Mouse (Mus musculus): ENCODE results near the gene Zfp119a. TPM values are rescaled to one million over a fixed set of nuclear protein-coding genes. Genes with fewer than 3 reads are reported as not detected.
A peak's percentile ranks its signal among the peaks of the same experiment; 100 is the strongest.
"Not testable (repeated sequence)": the region's sequence is repeated elsewhere in the genome, so short reads cannot be mapped to it uniquely, and the experiment has no call there.

Zfp119a gene
- polyA plus RNA-seq, 1 experiment = 0.98 TPM

DNA sequence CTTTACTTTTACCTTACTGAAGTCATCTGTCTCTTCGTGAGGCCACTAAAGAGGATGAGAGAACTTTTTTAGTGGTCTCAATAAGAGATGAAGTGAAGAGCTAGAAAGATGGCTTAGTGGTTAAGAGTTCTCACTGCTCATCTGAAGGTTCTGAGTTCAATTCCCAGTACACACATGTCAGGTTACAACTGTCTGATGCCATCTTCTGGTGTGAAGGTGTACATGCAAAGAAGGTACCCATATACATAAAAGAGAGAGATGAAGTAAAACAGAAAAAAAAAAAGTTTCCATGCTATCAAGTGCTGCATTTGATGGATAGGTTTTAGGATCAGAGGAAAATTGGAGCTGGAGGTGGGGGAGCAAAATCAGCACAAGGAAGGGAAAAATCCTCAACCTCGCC, 6.2 kb upstream of the Zfp119a start:
- no peaks in the 10 kb centered on the region for H3K36me3 ChIP-seq (ENCODE audit: control insufficient read depth, insufficient read depth)
- no peaks in the 10 kb centered on the region for H3K79me2 ChIP-seq (ENCODE audit: control insufficient read depth, insufficient read depth)
- H3ac ChIP-seq (ENCODE audit: control insufficient read depth, insufficient read length) = no peak overlapping the region
- no peak overlapping the region for H3K4me2 ChIP-seq (ENCODE audit: low read depth)
- H3K27me3 ChIP-seq (ENCODE audit: control insufficient read depth, insufficient read depth, insufficient read length) = no peaks in the 10 kb centered on the region
- no peak overlapping the region for H3K4me3 ChIP-seq
- TF ChIP-seq E2F4 (IDR thresholded peaks at IDR 0.05; ENCODE audit: insufficient read depth) (no peak), TCF12 (IDR thresholded peaks at IDR 0.05; ENCODE audit: insufficient read depth, poor library complexity, severe bottlenecking) (no peak), TCF3 (IDR thresholded peaks at IDR 0.05; ENCODE audit: insufficient read length, low read depth) (no peak), POLR2AphosphoS2 (IDR thresholded peaks at IDR 0.05; ENCODE audit: insufficient read length, low read depth) (no peak), POLR2A (IDR thresholded peaks at IDR 0.05; ENCODE audit: insufficient read length, low read depth) (no peak), REST (IDR thresholded peaks at IDR 0.05; ENCODE audit: insufficient read depth, insufficient read length) (no peak), MAX (IDR thresholded peaks at IDR 0.05; ENCODE audit: low read depth) (no peak), MYOD1 (IDR thresholded peaks at IDR 0.05; ENCODE audit: control insufficient read depth in 1 of 3, insufficient read length in 2 of 3, low read depth in 2 of 3) (no peak), SRF (IDR thresholded peaks at IDR 0.05; ENCODE audit: control insufficient read depth, insufficient read length, low read depth) (no peak), USF1 (IDR thresholded peaks at IDR 0.05; ENCODE audit: low read depth) (no peak), MYOG (IDR thresholded peaks at IDR 0.05; ENCODE audit: control insufficient read depth in 1 of 3, insufficient read depth in 1 of 3, insufficient read length in 2 of 3, low read depth in 2 of 3) (no peak), CEBPB (IDR thresholded peaks at IDR 0.05; ENCODE audit: insufficient read depth, poor library complexity, severe bottlenecking) (no peak)

DNA sequence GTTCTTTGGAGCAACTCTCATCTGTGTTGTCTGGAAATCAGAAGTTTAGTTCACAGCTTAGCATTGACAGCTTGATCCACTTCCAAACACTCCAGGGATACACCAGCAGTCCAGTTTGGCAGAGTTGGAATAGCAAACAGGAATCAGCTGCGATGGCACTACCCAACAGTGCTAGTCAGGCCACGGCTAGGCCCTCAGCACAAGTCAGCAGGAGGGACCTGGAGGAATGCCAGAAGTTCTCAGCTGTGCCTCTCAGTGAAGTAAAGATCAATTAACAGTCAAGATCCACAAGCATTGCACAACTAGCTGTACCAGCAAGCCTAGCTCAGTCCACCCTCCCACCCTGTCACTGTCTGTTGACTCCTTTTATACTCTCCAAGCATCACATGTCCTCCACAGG, 4.9 kb upstream of the Zfp119a start:
- Histone ChIP-seq H3K4me3 (no peak overlapping the region), H3K4me2 (ENCODE audit: low read depth) (no peak overlapping the region), H3K27me3 (ENCODE audit: control insufficient read depth, insufficient read depth, insufficient read length) (no peaks in the 10 kb centered on the region), H3K36me3 (ENCODE audit: control insufficient read depth, insufficient read depth) (no peaks in the 10 kb centered on the region), H3K79me2 (ENCODE audit: control insufficient read depth, insufficient read depth) (no peaks in the 10 kb centered on the region), H3ac (ENCODE audit: control insufficient read depth, insufficient read length) (no peak overlapping the region)
- TF ChIP-seq CEBPB (IDR thresholded peaks at IDR 0.05; ENCODE audit: insufficient read depth, poor library complexity, severe bottlenecking) (no peak), REST (IDR thresholded peaks at IDR 0.05; ENCODE audit: insufficient read depth, insufficient read length) (no peak), POLR2A (IDR thresholded peaks at IDR 0.05; ENCODE audit: insufficient read length, low read depth) (no peak), MYOD1 (IDR thresholded peaks at IDR 0.05; ENCODE audit: control insufficient read depth in 1 of 3, insufficient read length in 2 of 3, low read depth in 2 of 3) (no peak), E2F4 (IDR thresholded peaks at IDR 0.05; ENCODE audit: insufficient read depth) (no peak), TCF3 (IDR thresholded peaks at IDR 0.05; ENCODE audit: insufficient read length, low read depth) (no peak)

DNA sequence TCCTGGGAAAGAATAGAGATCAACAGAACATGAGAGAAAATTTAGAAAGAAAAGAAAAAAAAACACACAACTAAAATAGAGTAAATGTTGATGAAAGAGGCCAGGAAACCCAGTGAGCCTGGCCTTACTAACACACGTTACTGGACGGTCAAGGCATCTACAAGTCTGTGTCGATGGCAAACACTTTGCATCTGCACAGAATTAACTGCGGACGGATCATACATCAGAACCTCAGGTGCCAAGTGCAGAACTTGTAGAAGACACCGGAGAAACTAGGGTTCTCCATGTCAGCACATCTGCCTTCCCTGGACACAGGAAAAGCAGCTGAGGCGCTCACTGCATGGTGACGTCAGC, 471 bp downstream of the Zfp119a start:
- H3K79me2 ChIP-seq (ENCODE audit: control insufficient read depth, insufficient read depth) = peaks cover 27% of the 10 kb centered on the region
- H3K27me3 ChIP-seq (ENCODE audit: control insufficient read depth, insufficient read depth, insufficient read length); H3K36me3 ChIP-seq (ENCODE audit: control insufficient read depth, insufficient read depth): not testable (repeated sequence)
- peak overlapping the region; percentile 41 for H3K4me3 ChIP-seq
- peak overlapping the region; percentile 83 for H3K4me2 ChIP-seq (ENCODE audit: low read depth)
- H3ac ChIP-seq (ENCODE audit: control insufficient read depth, insufficient read length) = peak overlapping the region; percentile 84

- H3K36me3 ChIP-seq (ENCODE audit: control insufficient read depth, insufficient read depth) = no peaks in the 10 kb centered on the region
- no peaks in the 10 kb centered on the region for H3K27me3 ChIP-seq (ENCODE audit: control insufficient read depth, insufficient read depth, insufficient read length)
- no peak overlapping the region for H3ac ChIP-seq (ENCODE audit: control insufficient read depth, insufficient read length)
- no peak overlapping the region for H3K4me3 ChIP-seq
- H3K79me2 ChIP-seq (ENCODE audit: control insufficient read depth, insufficient read depth) = peaks cover 27% of the 10 kb centered on the region
- no peak overlapping the region for H3K4me2 ChIP-seq (ENCODE audit: low read depth)
- TF ChIP-seq MYOD1 (IDR thresholded peaks at IDR 0.05; ENCODE audit: control insufficient read depth in 1 of 3, insufficient read length in 2 of 3, low read depth in 2 of 3) (no peak), CEBPB (IDR thresholded peaks at IDR 0.05; ENCODE audit: insufficient read depth, poor library complexity, severe bottlenecking) (no peak), TCF12 (IDR thresholded peaks at IDR 0.05; ENCODE audit: insufficient read depth, poor library complexity, severe bottlenecking) (no peak), POLR2AphosphoS2 (IDR thresholded peaks at IDR 0.05; ENCODE audit: insufficient read length, low read depth) (no peak), USF1 (IDR thresholded peaks at IDR 0.05; ENCODE audit: low read depth) (no peak), TCF3 (IDR thresholded peaks at IDR 0.05; ENCODE audit: insufficient read length, low read depth) (no peak), MAX (IDR thresholded peaks at IDR 0.05; ENCODE audit: low read depth) (no peak), E2F4 (IDR thresholded peaks at IDR 0.05; ENCODE audit: insufficient read depth) (no peak), REST (IDR thresholded peaks at IDR 0.05; ENCODE audit: insufficient read depth, insufficient read length) (no peak), MYOG (IDR thresholded peaks at IDR 0.05; ENCODE audit: control insufficient read depth in 1 of 3, insufficient read depth in 1 of 3, insufficient read length in 2 of 3, low read depth in 2 of 3) (no peak), POLR2A (IDR thresholded peaks at IDR 0.05; ENCODE audit: insufficient read length, low read depth) (no peak), SRF (IDR thresholded peaks at IDR 0.05; ENCODE audit: control insufficient read depth, insufficient read length, low read depth) (no peak)
Observed at GRCm38 (mm10) chr17:55877184-55877583, 1.5 kb downstream of the Zfp119a start.

- Histone ChIP-seq H3K27me3 (ENCODE audit: control insufficient read depth, insufficient read depth, insufficient read length) (no peaks in the 10 kb centered on the region), H3ac (ENCODE audit: control insufficient read depth, insufficient read length) (no peak overlapping the region), H3K79me2 (ENCODE audit: control insufficient read depth, insufficient read depth) (no peaks in the 10 kb centered on the region), H3K4me3 (no peak overlapping the region), H3K36me3 (ENCODE audit: control insufficient read depth, insufficient read depth) (no peaks in the 10 kb centered on the region), H3K4me2 (ENCODE audit: low read depth) (no peak overlapping the region)
- TF ChIP-seq USF1 (IDR thresholded peaks at IDR 0.05; ENCODE audit: low read depth) = no peak
- no peak for TF ChIP-seq E2F4 (IDR thresholded peaks at IDR 0.05; ENCODE audit: insufficient read depth)
- no peak for TF ChIP-seq TCF3 (IDR thresholded peaks at IDR 0.05; ENCODE audit: insufficient read length, low read depth)
- TF ChIP-seq TCF12 (IDR thresholded peaks at IDR 0.05; ENCODE audit: insufficient read depth, poor library complexity, severe bottlenecking) = no peak
- no peak for TF ChIP-seq MAX (IDR thresholded peaks at IDR 0.05; ENCODE audit: low read depth)
Observed at GRCm38 (mm10) chr17:55843067-55843466, 35.7 kb downstream of the Zfp119a start.

All from myocyte (in vitro differentiated cells).